Mouse (Mus musculus): ENCODE measurements at regions not wholly inside any gene's neighbourhood (a gene's known extent, or its start where the extent isn't known, plus 50 kb on each side); places are given as distances from the start of the nearest gene placed in this dataset.

DNA sequence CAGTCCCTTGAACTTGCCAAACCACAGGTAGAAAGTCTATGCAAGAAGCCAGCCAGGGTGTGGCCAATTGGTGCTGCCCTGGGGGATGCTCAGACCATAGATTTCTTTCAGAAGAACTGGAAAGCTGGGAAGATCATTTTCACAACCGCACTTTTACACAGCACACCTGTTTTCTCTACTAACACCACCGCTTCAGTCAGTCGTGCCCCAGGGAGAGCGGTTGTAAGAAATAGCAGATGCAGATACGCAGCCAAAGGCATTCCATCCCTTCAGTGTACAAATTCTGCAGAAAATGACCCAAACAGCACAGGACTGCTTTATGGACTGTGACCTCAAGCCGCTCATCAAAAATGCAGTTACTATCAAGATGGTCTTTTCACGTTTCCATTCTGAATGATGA is 134.6 kb upstream of the Cdkn3 start:
- no peak for TF ChIP-seq POLR2A (IDR thresholded peaks at IDR 0.05; ENCODE audit: low read depth, low read length)
- no peak for TF ChIP-seq CTCF (IDR thresholded peaks at IDR 0.05; ENCODE audit: extremely low read depth, insufficient read depth, insufficient read length, insufficient replicate concordance)

Data from spleen, adult 2 months (tissue).